Mouse (Mus musculus) limb, embryonic 14.5 days (tissue): ENCODE data around the gene Ncmap. TPM values are rescaled to one million over a fixed set of nuclear protein-coding genes. Genes with fewer than 3 reads are reported as not detected.

Experiments
- ATAC-seq: fragments of 200-750 bp; cut with Nextera tagmentation; 2 replicates; pipeline ENCODE4 v1.8.0; 2017; ENCODE audit warnings: low read depth, moderate number of reproducible peaks, moderate TSS enrichment; ENCODE audit not compliant: low FRiP score
- DNase-seq: peaks from one replicate; pipeline ENCODE4 v3.0.0-alpha.2; 2015; ENCODE audit warnings: low spot score
- H3K27ac ChIP-seq: fragments of 300-500 bp; sonication (generic); replicated peaks from 2 replicates; pipeline ENCODE4 v1.5.1; 2014; ENCODE audit warnings: low read depth, mild to moderate bottlenecking, low read length, moderate library complexity, mixed read lengths
- H3K27me3 ChIP-seq: fragments of 300-500 bp; sonication (generic); 2 replicates; pipeline ENCODE4 v1.6.1; 2014; ENCODE audit warnings: low read length, mixed read lengths; ENCODE audit not compliant: control insufficient read depth, insufficient read depth
- H3K36me3 ChIP-seq: fragments of 300-500 bp; sonication (generic); 2 replicates; pipeline ENCODE4 v1.6.1; 2014; ENCODE audit warnings: mild to moderate bottlenecking, low read length, moderate library complexity, mixed read lengths; ENCODE audit not compliant: control insufficient read depth, insufficient read depth
- H3K4me1 ChIP-seq: fragments of 300-500 bp; sonication (generic); 2 replicates; pipeline ENCODE4 v1.6.1; 2014; ENCODE audit warnings: antibody characterized with exemption, low read length, mixed read lengths; ENCODE audit not compliant: control insufficient read depth, insufficient read depth
- H3K4me2 ChIP-seq: fragments of 300-500 bp; sonication (generic); replicated peaks from 2 replicates; pipeline ENCODE4 v1.6.1; 2014; ENCODE audit warnings: low read depth, mild to moderate bottlenecking, low read length, moderate library complexity; ENCODE audit not compliant: severe bottlenecking
- H3K4me3 ChIP-seq: fragments of 300-500 bp; sonication (generic); replicated peaks from 2 replicates; pipeline ENCODE4 v1.5.1; 2014; ENCODE audit warnings: low read length
- H3K9ac ChIP-seq: fragments of 300-500 bp; sonication (generic); 2 replicates; pipeline ENCODE4 v1.6.1; 2014; ENCODE audit warnings: mild to moderate bottlenecking, low read depth, low read length, moderate library complexity; ENCODE audit not compliant: severe bottlenecking
- H3K9me3 ChIP-seq: fragments of 300-500 bp; sonication (generic); 2 replicates; pipeline ENCODE4 v1.6.1; 2016; ENCODE audit warnings: low read length; ENCODE audit not compliant: control insufficient read depth
- POLR2A ChIP-seq: fragments of 200-500 bp; IDR thresholded peaks from 2 replicates; pipeline ENCODE4 v1.8.0; 2012; ENCODE audit warnings: inconsistent platforms, mild to moderate bottlenecking, moderate library complexity, borderline replicate concordance; ENCODE audit not compliant: insufficient read depth, insufficient read length; ENCODE audit errors: extremely low read depth
- WGBS: fragments of 180-500 bp; shearing (Covaris S2); extraction: QIAGEN DNeasy Blood & Tissue Kit; methylation state at CpG from one replicate; pipeline ENCODE4 v1.1.7; 2014; 5-methylcytosine and 5-hydroxymethylcytosine counted together
- polyA plus RNA-seq, 2 experiments: library from polyadenylated mRNA; depleted of rRNA in 1 of 2; stranded (reverse) in 1 of 2; unstranded in 1 of 2; fragments of >200 nt; fragmentation: Nextera tagmentation in 1 of 2; extraction: Ambion mirVana in 1 of 2; gene quantifications; 2 replicates each; pipeline versions ENCODE4 v1.2.1 to v1.2.3; 2012 to 2014

Gene Ncmap
- polyA plus RNA-seq, 2 experiments: 11.9 to 20.9 TPM

DNA sequence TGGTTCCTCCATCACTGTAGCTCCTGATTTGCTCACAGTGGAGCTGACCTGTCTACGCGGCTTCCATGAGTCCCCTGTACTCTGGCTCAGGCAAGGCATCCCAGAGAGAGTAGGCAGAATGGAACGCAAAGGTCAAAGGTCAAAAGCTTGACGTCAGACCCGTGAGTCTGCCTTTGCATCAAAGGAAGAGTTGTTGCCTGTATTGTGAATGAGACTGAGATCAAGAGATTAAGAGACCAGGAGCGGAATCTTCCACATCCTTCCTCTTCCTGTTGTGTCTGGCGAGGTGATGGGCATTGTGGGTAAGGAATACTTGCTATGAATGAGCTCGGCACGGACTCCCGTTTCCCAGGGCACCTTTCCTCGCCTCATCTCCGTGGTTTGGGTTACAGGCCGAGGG is 38.3 kb upstream of the Ncmap start:
- H3K36me3 ChIP-seq: no peaks in the 10 kb centered on the region
- no peak for TF ChIP-seq POLR2A
- WGBS: 67% methylated on average over 13 of the region's 13 CpGs
- H3K27ac ChIP-seq: no peak overlapping the region
- peaks cover 8% of the 10 kb centered on the region; the same call in 1 of the 2 replicates for H3K4me1 ChIP-seq
- DNase-seq (no peak), ATAC-seq (no peak)
- H3K9me3 ChIP-seq: no peaks in the 10 kb centered on the region
- H3K4me2 ChIP-seq: no peak overlapping the region
- no peak overlapping the region for H3K9ac ChIP-seq
- H3K4me3 ChIP-seq: no peak overlapping the region
- H3K27me3 ChIP-seq: no peaks in the 10 kb centered on the region

DNA sequence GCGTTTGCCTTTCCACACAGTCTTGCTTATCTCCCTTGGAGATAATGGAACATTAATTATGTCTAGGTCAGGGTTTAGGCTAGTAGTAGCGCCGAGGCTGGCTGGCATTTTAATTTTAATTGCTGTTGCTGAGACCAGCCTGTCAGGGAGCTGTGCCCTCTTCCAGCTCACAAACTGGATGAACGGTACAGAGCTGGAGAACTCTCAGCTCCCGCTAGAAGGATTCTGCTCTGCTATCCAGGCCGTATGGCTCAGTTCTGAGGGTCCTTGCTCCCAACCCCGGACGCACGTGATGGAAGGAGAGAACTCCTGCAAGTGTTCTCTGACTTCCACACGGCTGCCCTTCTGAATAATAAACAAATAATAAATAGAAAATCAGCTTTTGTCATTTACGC is 36.4 kb upstream of the Ncmap start:
- Histone ChIP-seq H3K9me3 (no peaks in the 10 kb centered on the region), H3K27me3 (no peaks in the 10 kb centered on the region), H3K4me3 (peak overlapping the region; percentile 79), H3K4me1 (peaks cover 8% of the 10 kb centered on the region; the same call in 1 of the 2 replicates), H3K9ac (peak overlapping the region; percentile 76), H3K36me3 (no peaks in the 10 kb centered on the region), H3K27ac (no peak overlapping the region), H3K4me2 (peak overlapping the region; percentile 93)
- ATAC-seq (no peak), DNase-seq (no peak)
- 21% methylated on average over 11 of the region's 11 CpGs for WGBS
- no peak for TF ChIP-seq POLR2A

DNA sequence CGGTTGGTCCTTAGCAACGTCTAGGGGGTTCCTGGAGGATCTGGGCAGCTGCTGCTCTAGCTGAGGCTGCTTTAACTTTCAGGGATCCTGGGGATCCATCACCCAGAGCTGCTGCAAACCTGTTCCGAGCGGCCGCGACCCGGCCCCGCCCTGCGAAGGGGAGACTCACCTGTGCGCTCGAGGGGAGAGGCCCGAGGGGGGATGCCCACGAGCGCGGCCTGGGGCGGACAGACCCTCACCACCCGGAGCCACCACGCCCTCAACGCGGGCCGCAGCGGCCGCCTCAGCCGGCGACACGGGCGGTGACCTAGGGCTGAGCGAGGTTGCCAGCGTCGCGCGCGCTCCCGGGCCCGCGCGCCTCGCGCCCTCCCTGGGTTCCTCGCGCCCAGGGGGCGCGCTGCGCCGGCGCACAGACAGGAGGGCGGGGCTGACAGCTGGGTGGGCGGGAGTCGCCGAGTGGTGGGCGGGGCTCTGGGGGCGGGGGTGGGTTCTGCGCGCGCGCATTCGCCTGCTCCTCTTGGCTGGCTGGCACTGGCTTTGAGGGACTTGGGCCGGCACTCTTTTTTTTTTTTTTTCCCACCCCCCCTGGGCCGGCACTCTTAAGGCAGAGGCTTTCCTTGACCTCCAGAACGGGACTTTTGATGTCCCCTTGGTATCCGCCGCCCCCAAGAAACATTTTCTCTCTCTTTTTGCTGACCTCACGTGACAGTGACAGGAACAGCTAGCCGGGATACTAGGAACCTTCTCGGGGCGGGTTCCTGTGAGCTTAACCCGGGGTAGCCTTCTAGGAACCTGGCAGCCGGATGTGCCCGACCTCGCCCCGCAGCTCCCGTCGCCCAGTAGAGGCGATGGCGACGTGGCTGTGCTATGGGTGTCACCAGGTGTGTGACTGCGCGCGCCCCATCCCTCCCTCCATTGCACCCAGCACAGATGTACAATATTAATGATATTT is 35.7 kb upstream of the Ncmap start, which contains the start of gene Rcan3:
TSS of gene Rcan3 (minus strand) at position 411 of the 952 bp plus-strand sequence.
- Histone ChIP-seq H3K9ac (peak within 1 kb of the TSS; percentile 76), H3K4me1 (0 out of 2 replicates have a peak, but pooled peaks cover 6% of the 10 kb centered on the region), H3K4me2 (peak within 1 kb of the TSS; percentile 93), H3K4me3 (peak within 1 kb of the TSS; percentile 79), H3K27me3 (no peaks in the 10 kb centered on the region), H3K36me3 (no peaks in the 10 kb centered on the region), H3K27ac (no peak within 1 kb of the TSS), H3K9me3 (no peaks in the 10 kb centered on the region)
- under 1% methylated on average over 50 of the region's 79 CpGs for WGBS
- ATAC-seq (peak; percentile 87), DNase-seq (peak; percentile 82)
- TF ChIP-seq POLR2A: 0 out of 2 replicates have a peak, but pooled peaks have one; percentile 24

DNA sequence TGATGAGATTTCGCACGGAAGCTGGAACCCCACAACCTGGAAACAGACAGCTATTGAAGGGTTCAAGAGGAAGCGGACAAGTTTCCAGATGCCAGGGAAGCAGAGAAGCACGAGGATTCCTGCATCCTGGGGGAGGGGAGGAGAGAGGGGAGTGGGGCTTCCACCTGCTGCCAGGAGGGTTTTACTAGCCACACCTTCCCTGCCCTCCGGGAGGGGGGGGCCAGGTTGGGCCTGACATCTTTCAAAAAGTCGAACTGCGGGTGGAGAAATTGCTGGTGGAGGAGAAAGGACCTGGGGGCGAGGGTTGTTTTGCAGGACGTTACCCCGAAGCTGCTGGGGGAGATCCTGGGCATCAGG is 35.0 kb upstream of the Ncmap start:
- WGBS: 8% methylated on average over 9 of the region's 10 CpGs
- 0 out of 2 replicates have a peak, but pooled peaks cover 6% of the 10 kb centered on the region for H3K4me1 ChIP-seq
- H3K9ac ChIP-seq: peak overlapping the region; percentile 76
- H3K4me2 ChIP-seq: peak overlapping the region; percentile 93
- H3K27me3 ChIP-seq: no peaks in the 10 kb centered on the region
- ATAC-seq: no peak
- no peak for DNase-seq
- no peaks in the 10 kb centered on the region for H3K9me3 ChIP-seq
- H3K27ac ChIP-seq: no peak overlapping the region
- peak overlapping the region; percentile 79 for H3K4me3 ChIP-seq
- no peak for TF ChIP-seq POLR2A
- H3K36me3 ChIP-seq: no peaks in the 10 kb centered on the region

GRCm38 (mm10) chr4:135429990-135430760 is 32.1 kb upstream of the Ncmap start:
- 0 out of 2 replicates have a peak, but pooled peaks cover 6% of the 10 kb centered on the region for H3K4me1 ChIP-seq
- no peaks in the 10 kb centered on the region; the same call in 1 of the 2 replicates for H3K36me3 ChIP-seq
- no peak for TF ChIP-seq POLR2A
- H3K4me3 ChIP-seq: no peak overlapping the region
- ATAC-seq (no peak), DNase-seq (no peak)
- no peak overlapping the region for H3K9ac ChIP-seq
- no peaks in the 10 kb centered on the region for H3K27me3 ChIP-seq
- no peaks in the 10 kb centered on the region for H3K9me3 ChIP-seq
- no peak overlapping the region for H3K4me2 ChIP-seq
- WGBS: 77% methylated on average over 8 of the region's 8 CpGs
- no peak overlapping the region for H3K27ac ChIP-seq
